Mouse (Mus musculus) cerebellum, adult 9-10 months (tissue): ENCODE measurements at regions not wholly inside any gene's neighbourhood (a gene's known extent, or its start where the extent isn't known, plus 50 kb on each side); places are given as distances from the start of the nearest gene placed in this dataset.

Source experiments
- DNase-seq: peaks from one replicate; pipeline ENCODE4 v3.0.0; 2022

DNA sequence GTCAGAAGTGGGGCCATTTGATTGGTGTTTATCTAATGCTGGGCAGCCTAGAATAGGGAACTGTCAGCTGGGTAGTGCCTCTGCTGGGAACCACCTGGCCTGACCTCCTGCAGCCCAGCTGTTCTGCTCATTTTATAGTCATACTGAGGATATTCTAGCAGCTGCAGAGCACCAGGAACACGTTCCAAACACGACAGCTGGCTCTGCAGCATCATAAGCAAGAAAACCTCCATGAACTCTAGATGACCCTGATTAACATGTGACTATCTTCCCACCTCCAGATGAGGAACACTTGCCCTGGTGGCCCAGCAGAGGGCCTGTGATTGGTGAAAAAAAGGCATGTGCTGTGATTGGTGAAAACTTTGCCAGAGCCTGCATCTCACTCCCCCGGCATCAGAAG lies 210.6 kb upstream of the Ano5 start:
- DNase-seq: no peak

DNA sequence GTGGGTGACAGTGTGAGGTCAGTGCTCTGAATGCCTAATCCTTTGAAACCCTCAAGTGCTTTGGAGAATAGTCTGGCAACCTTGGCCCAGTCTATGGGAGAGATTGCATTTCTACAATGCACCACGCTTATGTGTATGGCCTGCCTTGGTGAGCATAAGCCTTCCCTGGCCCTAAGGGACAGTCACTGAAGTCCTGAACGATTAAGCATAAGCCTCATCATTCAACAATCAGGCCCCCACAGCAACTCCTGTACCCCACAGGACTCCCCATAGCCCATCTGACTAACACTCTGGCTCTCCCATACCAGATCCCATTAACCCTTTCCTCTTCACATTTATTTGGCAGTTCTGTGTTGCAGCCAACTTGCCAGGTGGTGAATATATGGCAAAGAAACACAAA lies 203.1 kb upstream of the Ano5 start:
- DNase-seq: no peak

DNA sequence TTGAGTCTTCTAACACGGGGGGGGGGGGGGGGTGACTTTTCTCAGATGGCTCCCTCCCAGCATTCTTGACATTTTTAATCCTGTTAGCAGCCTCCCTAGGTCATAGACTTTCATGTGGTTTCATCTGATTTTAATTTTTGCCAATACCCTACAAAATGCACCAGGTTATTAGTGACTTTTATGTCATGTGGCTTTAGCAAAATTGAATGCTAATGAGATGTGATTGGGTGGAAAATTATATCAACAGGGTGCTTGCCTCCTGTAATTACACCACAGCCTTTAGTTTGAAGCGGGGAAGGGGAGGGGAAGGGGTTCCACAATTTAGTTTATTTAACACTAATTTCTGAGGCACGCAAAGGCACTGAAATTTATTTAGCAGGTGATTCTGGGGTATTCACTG lies 200.6 kb upstream of the Ano5 start:
- no peak for DNase-seq

DNA sequence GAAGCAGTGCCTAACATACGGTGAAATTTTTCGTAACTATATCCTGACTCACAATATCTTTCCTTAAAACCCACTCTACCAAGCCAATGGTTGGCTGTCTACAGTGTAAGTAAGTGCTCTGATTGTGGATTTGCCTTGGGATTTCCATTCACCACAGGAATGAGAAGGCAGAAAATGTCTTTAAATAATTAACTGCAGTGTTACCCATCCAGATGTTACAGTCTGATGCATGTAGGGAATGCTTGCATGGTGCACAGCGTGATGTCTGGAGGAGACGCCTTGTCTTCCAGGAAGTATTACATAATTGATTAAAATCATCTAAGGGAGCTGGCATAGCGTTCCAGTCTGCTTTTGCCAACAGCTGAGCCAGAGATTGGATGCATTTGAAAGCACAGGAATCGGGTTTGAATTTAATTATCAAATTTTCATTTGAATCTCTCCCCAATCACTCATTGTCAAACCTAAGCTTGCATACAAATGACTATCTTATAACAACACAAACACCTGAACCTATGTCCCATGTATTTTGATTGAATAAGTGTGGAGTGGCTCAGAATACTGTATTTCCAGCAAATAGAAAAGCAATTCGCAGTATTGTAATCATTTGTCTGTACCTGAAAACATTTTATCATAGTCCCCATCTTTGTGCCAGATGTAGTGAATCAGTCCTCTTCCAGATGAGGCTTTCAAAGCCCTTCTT lies 170.8 kb upstream of the Ano5 start:
- DNase-seq: no peak

DNA sequence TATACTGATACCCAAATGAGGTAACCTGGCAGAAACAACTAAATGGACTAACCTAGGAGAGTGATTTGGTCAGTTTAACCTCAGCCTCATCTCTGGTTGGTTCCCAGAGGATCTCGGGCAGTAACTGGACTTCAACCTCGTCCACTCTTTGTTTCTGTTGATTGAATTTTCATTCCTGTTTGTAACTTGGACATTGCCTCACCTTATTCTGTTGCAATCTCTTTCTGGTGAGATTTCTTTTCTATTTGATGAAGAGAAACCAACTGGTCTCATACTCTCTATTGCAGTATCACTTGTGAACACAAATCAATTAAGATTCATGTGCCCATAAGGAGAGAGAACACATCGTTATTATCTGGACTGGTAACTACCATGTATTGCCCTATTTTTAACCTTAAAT lies 163.3 kb upstream of the Ano5 start:
- no peak for DNase-seq

DNA sequence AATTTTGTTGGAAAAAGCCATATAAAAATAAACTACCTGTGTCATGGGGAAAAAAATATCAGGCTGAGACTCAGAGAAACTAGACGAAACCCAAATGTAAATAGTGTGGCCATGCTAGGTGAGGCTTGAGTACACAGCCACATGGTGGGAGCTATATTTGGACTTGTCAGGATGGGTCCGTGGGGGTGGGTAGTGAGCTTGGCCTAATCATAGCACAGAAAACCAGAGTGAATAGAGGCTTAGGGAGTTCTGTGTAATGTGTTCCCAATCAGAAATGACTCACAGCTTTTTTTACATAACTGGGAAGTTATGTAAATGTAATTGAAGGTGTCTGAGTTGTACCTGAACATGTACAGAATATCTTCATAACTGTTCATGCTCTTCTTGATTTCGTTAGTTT lies 150.7 kb upstream of the Ano5 start:
- DNase-seq: no peak

DNA sequence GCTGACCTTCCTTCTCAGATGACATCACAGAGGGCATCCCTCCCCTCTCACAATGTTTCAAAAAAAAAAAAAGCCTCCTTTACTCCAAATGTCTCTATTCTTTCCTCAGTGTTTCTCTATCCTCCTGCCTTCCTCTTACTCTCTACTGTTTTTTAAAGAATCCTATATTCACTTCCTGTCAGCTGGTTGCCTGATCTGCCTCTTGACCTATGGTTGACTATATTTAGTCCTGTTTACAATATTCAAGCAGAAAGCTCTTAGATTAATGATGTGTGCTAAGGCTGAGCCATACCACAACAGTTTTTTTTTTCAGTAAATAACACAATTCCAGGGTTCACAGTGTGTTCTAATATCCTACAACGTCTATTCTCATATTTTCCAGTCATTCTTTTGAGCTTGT lies 133.2 kb upstream of the Ano5 start:
- no peak for DNase-seq
